Mouse (Mus musculus) telencephalon, adult 2 months (tissue): ENCODE measurements around the gene Trappc5.

Experiments used
- DNase-seq: peaks from one replicate; pipeline ENCODE4 v3.0.0-alpha.2; 2011; ENCODE audit warnings: low read depth, low spot score

Gene Trappc5

GRCm38 (mm10) chr8:3676131-3676992 lies at the start of gene Trappc5:
Gene Trappc5 (plus strand): TSS chr8:3676299.
- peak; percentile 82 for DNase-seq

DNA sequence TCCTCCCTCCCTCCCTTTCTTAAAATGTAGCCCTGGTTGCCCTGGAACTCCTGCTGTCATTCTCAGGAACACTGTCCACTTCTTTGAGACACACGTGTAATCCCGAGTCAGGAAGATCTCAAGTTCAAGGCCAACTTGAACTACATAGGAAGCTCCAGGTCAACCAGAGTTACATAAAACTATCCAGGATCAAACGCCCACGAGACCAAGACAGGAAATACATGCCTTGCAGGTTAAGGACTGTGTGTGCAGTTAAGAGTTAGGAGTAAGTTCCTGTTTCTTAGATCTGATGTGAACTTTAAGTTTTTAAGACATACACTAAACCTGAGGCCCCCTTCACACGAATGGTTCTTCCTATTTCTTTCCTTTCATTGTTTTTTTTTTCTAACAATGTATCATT lies 49.1 kb upstream of the Trappc5 start:
- no peak for DNase-seq

DNA sequence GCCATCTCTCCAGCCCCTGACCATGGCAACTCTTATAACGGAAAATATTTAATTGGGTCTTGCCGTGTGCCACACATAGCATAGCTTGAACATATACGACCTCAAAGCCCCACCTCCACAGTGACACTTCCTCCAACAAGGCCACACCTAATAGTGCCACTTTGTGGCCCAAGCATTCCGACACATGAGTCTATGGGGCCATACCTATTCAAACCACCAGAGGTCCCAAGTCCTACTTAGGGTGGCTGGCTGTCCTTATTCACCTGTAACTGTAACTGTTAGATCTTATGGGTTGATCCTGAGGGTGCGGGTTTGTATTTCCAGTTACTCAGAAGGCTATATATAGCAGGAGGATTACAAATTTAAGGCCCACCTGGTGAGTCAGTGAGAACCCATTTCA lies 48.1 kb upstream of the Trappc5 start:
- DNase-seq = no peak

DNA sequence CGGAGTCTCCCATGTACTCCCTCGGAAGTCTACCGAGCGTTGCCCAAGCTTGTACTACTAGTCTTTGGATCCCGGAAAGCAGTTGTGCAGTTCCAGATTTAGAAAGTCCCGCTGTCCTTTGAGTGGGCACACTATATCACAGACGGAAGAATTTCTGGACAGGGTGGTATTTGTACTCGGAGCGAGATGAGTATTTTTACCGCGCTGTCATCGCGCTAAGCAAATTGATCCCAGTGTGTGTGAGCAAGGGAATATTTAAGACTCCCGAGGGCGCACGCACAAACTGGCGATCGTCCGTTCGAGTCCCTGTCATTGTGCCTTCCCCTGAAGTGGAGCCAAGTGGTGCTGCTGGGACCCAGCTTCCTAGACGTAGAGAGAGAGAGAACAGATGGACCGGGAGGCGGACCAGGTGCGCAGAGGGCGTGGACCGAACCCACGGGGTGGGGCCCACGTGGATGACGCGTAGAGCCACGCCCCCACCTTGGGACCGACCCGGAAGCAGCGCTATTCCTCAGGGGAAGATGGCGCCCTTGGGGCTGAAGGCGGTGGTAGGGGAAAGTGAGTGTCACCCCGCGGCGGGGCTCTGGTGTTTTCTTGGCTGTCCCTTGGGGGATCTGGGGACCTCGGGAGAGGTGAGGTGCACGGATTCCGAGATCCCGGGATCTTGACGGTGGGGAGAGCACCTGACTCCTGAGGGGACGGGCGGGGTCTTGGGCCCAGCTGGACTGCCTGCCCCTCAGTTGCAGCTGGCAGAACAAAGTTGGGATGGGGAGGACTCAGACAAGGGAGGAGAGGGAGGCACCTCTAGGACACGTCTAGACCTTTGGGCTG lies 45.2 kb upstream of the Trappc5 start, which contains the start of gene Stxbp2:
Gene Stxbp2, plus strand, starts transcription at position 309 of the 831 bp plus-strand sequence.
- peak; percentile 53 for DNase-seq

DNA sequence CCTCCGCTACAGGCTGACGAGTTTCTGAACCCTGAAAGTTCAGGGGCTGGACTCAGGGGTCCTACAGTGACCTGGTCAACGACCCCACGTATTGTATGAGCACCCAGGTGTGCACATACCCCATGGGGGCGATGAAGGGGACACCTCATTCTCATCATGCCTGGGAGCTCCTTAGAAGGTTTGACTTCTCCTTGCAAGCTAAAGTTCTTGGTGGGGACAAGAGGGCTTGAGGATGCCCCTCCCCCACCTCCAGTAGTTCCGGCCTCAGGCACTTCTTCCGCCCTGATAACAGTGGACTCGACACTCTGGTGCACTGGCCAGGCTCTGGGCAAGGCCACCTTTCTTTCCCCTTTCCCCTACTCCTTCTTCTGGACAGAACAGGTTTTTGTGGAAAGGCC lies 44.6 kb upstream of the Trappc5 start:
- DNase-seq = no peak

- no peak for DNase-seq
These were observed 30.3 kb upstream of the Trappc5 start for GRCm38 (mm10) chr8:3645804-3646203.

GRCm38 (mm10) chr8:3646824-3647531 lies 29.1 kb upstream of the Trappc5 start:
- no peak for DNase-seq

- DNase-seq = no peak
These were observed 28.5 kb upstream of the Trappc5 start for GRCm38 (mm10) chr8:3647561-3647960.

- no peak for DNase-seq
These were observed 27.8 kb upstream of the Trappc5 start for GRCm38 (mm10) chr8:3648268-3648667.

GRCm38 (mm10) chr8:3648990-3649389 lies 27.1 kb upstream of the Trappc5 start:
- DNase-seq = no peak

DNA sequence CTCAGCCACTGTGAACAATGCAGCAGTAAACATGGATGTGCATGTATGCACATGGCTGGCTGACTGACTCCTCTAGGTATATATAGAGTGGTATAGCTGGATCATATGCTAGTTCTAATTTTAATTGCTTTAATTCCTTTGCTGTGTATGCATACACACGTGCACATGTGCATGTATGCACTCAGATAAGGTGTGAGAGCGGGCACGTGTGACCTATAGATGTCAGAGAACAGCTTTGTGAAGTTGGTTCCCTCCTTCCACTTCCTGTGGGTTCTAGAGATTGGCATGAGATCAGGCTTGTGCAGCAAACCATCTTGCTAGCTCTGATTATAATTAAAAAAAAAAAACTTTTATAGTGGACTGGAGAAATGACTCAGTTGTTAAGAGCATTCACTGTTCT lies 23.3 kb upstream of the Trappc5 start:
- no peak for DNase-seq

GRCm38 (mm10) chr8:3654726-3655508 lies 21.2 kb upstream of the Trappc5 start:
- DNase-seq = no peak

- DNase-seq = no peak
These were observed 20.6 kb upstream of the Trappc5 start, which contains the start of gene Retn for GRCm38 (mm10) chr8:3655526-3655925. Gene Retn (plus strand): TSS chr8:3655770.

- DNase-seq = no peak
These were observed 19.2 kb upstream of the Trappc5 start for GRCm38 (mm10) chr8:3656725-3657381.

GRCm38 (mm10) chr8:3660889-3661288 lies 15.2 kb upstream of the Trappc5 start:
- no peak for DNase-seq

GRCm38 (mm10) chr8:3664405-3664804 lies 11.7 kb upstream of the Trappc5 start:
- no peak for DNase-seq

DNA sequence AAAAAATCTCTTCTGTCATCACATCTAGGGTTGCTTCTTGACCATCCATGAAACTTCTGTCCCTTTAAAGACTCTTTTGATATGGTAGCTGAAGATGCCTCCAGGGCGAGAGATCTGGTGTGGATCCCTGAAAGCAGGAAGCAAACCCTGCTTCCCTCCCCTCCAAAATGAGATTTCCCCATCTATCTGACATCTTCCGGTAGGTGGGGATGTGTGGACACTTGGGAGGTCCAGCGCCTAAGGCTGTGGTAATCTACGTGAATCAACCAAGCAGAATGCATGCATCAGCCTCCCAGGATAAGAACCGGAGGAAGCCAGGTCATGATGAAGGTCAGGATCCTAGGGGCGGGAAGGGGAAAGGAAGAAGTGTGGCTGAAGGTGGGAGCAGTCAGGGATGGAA lies 10.6 kb upstream of the Trappc5 start, which contains the start of gene Mcemp1:
Gene Mcemp1, plus strand, starts transcription at position 248 of the 400 bp plus-strand sequence.
- DNase-seq = no peak

DNA sequence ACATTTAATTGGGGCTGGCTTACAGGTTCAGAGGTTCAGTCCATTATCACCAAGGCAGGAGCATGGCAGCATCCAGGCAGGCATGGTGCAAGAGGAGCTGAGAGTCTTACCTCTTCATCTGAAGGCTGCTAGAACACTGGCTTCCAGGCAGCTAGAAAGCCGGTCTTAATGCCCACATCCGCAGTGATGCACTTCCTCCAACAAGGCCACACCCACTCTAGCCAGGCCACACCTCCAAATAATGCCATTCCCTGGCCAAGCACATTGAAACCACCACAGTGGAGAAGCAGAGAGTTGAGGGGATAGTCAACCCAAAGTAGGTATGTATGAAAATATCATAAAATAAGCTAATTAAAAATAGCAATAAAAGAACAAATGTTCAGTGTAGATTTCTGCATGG lies 5.7 kb upstream of the Trappc5 start:
- DNase-seq = no peak

DNA sequence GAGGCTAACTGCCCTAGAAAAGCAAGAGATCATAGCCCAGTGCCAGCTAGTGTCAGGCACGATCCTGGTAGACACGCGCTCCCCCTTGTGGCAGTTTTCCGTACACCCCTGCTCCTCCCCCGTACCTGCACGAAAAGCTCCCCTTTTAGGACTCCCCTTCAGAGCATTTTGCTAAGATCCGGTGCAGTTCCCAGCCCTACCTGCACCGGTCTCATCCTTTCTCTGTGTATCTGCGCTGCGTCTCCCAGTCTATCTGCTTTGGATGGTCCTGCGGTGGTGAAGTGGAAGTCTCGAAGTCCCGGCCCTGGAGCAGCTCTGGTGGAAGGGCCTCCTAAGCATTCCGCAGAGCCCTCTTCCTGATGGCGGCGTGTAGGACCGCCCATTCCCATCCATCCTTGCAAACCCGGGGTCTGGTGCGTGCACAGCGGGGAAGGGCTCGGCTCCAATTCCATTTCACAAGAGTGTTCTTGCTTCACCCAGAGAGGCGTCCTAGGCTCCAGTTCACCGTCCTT lies 4.1 kb upstream of the Trappc5 start, which contains the start of gene Fcor:
Gene Fcor, minus strand, starts transcription at position 383 of the 512 bp plus-strand sequence.
- DNase-seq = peak; percentile 75

- DNase-seq = no peak
These were observed 1.4 kb upstream of the Trappc5 start for GRCm38 (mm10) chr8:3674671-3675070.
